Mouse (Mus musculus) liver, adult (tissue): Measurements from ENCODE around the gene Nr3c2.

Experiments used
- GATA4 ChIP-seq: IDR thresholded peaks from 2 replicates; pipeline ENCODE4 v1.6.1; 2014; ENCODE audit warnings: mild to moderate bottlenecking, low read length; ENCODE audit not compliant: insufficient replicate concordance

Nr3c2 gene

DNA sequence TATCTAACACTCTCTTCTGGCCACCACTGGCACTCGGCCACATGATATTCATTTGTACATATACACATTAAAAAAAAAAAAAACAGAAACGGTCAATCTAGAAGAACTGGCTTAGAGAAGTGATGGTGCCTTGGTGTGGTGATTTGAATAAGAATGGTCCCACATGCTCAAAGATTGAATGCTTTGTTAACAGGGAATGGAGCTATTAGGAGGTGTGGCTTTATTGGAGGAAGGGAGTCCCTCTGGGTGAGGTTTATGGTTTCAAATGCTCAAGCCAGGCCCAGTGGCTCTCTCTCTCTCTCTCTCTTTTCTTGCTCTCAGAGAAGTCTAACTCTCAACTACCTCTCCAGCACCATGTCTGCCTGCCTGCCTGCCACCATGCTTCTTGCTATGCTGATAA, 20.3 kb downstream of the Nr3c2 start:
- no peak for TF ChIP-seq GATA4

- no peak for TF ChIP-seq GATA4
Observed at GRCm38 (mm10) chr8:76924150-76924549, 24.9 kb downstream of the Nr3c2 start.

- no peak for TF ChIP-seq GATA4
Observed at GRCm38 (mm10) chr8:76928326-76928725, 29.1 kb downstream of the Nr3c2 start.

GRCm38 (mm10) chr8:76928808-76929207, 29.6 kb downstream of the Nr3c2 start:
- no peak for TF ChIP-seq GATA4

DNA sequence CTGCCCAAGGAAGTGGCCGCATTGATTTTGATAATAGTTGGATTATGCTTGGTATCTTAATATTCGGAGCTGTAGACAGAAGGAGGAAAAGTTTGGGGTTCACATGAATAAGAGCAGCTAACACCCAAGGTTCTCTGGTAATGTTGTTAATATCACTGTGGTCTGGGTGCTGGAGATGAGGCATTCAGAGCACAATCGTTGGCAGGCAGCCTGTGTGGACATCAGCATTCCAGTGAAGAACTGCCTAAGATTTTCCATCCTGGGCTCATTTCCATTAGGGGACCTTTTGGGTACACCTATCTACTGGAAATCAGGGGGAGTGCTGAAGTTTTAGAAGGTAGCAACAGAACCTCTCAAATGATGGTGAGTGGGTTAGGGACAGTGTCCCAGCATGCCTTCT, 65.8 kb downstream of the Nr3c2 start:
- TF ChIP-seq GATA4 = no peak

GRCm38 (mm10) chr8:76971187-76971586, 71.9 kb downstream of the Nr3c2 start:
- no peak for TF ChIP-seq GATA4

- no peak for TF ChIP-seq GATA4
Observed at GRCm38 (mm10) chr8:76971761-76972404, 72.6 kb downstream of the Nr3c2 start.

- TF ChIP-seq GATA4 = no peak
Observed at GRCm38 (mm10) chr8:76972947-76973552, 73.8 kb downstream of the Nr3c2 start.

GRCm38 (mm10) chr8:76977907-76978306, 78.7 kb downstream of the Nr3c2 start:
- no peak for TF ChIP-seq GATA4

DNA sequence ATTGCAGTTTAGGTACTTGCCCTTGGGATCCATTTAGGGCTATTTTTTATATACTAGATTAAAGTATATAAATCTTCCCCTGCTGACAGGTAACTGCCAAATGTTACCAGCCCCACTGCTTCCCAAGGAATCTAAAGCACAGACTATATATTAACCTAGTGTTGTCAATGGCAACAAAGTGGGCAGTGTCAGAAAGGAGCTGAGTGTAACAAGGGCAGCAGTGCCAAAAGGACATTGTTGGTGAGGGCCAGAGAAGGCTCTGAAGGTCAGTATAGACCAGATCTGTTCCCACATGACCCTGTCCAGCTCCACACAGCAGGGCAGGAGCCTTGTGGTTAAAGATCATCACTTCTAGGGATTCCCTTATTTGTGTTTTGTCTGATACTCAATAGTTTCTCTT, 84.8 kb downstream of the Nr3c2 start:
- TF ChIP-seq GATA4 = no peak

DNA sequence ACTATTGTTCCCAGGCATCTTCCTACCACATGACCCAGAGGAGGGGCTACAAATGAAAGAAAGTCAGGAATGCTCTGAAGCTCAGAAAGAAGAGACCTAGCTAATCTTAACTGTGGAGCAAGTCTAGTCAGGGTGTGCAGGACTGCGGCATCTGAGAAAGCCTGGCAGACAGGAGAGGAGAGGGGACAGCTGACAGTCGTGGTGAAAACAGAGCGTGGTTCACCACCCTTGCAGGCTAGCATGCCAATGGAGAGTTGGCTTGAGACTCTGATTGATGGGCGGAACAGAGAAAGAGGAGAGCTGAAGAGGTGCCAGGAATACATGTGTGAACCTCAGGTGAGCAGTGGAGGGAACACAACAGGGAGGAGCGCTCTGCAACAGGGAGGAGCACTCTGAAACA, 85.6 kb downstream of the Nr3c2 start:
- no peak for TF ChIP-seq GATA4

GRCm38 (mm10) chr8:76987876-76988275, 88.6 kb downstream of the Nr3c2 start:
- TF ChIP-seq GATA4 = no peak

- TF ChIP-seq GATA4 = no peak
Observed at GRCm38 (mm10) chr8:76998276-76998675, 99.0 kb downstream of the Nr3c2 start.

GRCm38 (mm10) chr8:77009425-77009824, 110.2 kb downstream of the Nr3c2 start:
- TF ChIP-seq GATA4 = no peak

DNA sequence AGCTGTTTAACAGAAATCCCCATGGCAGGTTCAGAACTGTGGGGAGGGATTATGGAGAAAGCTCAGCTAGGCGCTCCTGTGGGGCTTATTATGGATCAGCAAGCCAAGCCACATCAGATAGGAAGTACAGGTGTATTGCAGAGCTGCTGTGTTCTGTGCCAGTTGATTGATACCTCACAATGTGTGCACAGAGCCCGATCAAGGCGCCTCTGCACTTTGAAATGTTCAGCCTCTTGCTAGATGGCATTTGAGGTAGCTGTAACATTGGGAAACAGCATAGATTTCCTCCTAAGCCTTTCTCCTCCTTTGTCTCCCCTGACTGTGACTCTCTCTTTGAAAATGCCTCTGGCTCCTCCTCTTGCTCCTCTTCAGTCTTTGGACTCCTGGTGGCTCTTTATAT, 112.7 kb downstream of the Nr3c2 start:
- TF ChIP-seq GATA4 = no peak

DNA sequence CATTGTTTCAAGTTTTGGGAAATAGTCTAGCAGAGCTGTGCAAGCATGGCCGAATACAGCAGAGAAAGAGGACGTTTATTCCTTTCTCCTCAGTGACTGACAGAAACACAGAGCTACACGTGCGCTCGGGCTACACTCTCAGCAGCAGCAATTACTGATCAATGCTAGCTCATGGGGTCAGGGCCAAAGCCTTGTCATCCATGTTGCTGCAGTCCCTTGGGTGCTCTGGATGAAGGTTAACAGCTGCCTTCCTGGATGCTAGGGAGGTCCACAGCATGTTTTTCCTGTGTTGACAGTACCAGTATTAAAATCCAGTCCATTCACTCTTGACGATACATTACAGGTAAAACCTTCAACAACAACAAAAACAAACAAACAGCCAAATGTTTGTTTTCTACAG, 113.4 kb downstream of the Nr3c2 start:
- no peak for TF ChIP-seq GATA4

DNA sequence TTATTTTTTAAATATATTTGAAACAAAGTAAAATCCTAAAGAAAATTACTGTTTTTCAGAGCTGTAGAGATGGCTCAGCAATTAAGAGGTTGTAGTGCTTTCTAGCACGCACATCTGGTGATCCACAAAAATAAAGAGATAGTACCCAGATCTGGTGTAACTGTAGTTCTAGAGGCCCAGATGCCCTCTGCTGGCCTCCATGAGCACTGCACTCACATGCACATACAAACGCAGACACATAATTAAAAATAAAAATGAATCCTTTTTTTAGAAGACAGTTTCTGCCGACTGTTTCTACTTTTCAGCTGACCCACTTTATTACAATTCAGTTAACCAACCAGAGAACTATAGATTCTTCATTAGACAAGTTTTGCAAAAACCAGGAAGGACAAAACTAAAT, 117.5 kb downstream of the Nr3c2 start:
- TF ChIP-seq GATA4 = no peak
